Mouse (Mus musculus) colon, adult 2 months (tissue): ENCODE measurements around the gene Mettl14. TPM values are rescaled to one million over a fixed set of nuclear protein-coding genes. Genes with fewer than 3 reads are reported as not detected.

Experiments
- polyA plus RNA-seq: library from polyadenylated mRNA; depleted of rRNA; stranded (reverse); fragments of >200 nt; gene quantifications from 2 replicates; pipeline ENCODE4 v1.2.3, GENCODE M21; 2012; rRNA removed

Mettl14 gene
- 2.4 and 4.0 TPM in 2 replicates for polyA plus RNA-seq

GRCm38 (mm10) chr3:123385486-123386156 is at the start of gene Mettl14:
Gene Mettl14 (minus strand): TSS chr3:123386108.

Other genes starting within 250 kb of the Mettl14 start
- gene Synpo2, start 150.0 kb downstream of the Mettl14 start, polyA plus RNA-seq, result 43.7 and 48.2 TPM in 2 replicates
- 84.6 and 86.9 TPM in 2 replicates for gene Sec24d, start 118.7 kb downstream of the Mettl14 start, polyA plus RNA-seq
- 0.78 and 0.90 TPM in 2 replicates for gene Prss12, start 60.8 kb upstream of the Mettl14 start, polyA plus RNA-seq